Mouse (Mus musculus): ENCODE results near the gene Ak8. TPM values are rescaled to one million over a fixed set of nuclear protein-coding genes. Genes with fewer than 3 reads are reported as not detected.

Gene Ak8
- polyA plus RNA-seq, 1 experiment, result 4.2 TPM

DNA sequence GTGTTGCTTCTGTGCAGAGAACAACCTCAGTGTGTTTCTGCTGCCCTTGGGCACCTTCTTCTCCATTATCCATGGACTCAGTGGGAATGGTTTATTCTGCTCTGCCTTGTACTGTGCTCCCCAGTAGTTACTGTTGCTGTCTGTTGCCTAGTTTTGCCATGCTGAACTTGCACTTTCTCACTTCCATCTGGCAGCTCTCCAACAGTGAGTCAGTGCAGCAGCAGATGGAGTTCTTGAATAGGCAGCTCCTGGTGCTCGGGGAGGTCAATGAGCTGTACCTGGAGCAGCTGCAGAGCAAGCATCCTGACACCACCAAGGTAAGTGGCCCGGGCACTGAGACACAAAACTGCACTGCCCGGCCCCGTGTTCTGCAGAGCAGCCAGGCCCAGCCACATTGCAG is 18.2 kb upstream of the Ak8 start:
- WGBS, result 72% methylated on average over 4 of the region's 4 CpGs
- Histone ChIP-seq H3K4me1 (ENCODE audit: control insufficient read depth, insufficient read depth, low read length) (no peaks in the 10 kb centered on the region), H3K4me3 (replicated peaks; ENCODE audit: extremely low read depth, low read depth, low read length) (no peak overlapping the region)
- DNase-seq, result no peak
- TF ChIP-seq CTCF (IDR thresholded peaks at IDR 0.05; ENCODE audit: insufficient read depth, low read length), result no peak
- no peak for TF ChIP-seq POLR2A (IDR thresholded peaks at IDR 0.05; ENCODE audit: borderline replicate concordance, extremely low read depth, low read depth, low read length)

DNA sequence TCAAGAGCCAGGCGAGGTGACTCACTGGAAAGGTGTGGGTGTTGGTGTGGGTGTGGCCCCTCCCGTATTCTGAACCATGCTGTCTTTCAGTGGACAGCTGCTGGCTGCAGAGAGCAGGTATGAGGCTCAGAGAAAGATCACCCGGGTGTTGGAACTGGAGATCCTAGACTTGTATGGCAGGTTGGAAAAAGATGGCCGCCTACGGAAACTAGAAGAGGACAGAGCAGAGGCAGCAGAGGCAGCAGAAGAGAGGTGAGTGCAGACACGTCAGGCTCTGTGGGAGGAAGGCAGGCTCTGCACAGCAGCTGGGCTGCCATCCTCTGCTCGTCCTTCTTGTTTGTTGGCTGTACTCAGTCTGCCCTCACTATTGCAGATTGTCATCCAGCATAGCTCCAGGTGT is 14.1 kb upstream of the Ak8 start:
- TF ChIP-seq POLR2A (IDR thresholded peaks at IDR 0.05; ENCODE audit: borderline replicate concordance, extremely low read depth, low read depth, low read length) (no peak), CTCF (IDR thresholded peaks at IDR 0.05; ENCODE audit: insufficient read depth, low read length) (no peak)
- H3K4me1 ChIP-seq (ENCODE audit: control insufficient read depth, insufficient read depth, low read length), result no peaks in the 10 kb centered on the region
- no peak overlapping the region for H3K4me3 ChIP-seq (replicated peaks; ENCODE audit: extremely low read depth, low read depth, low read length)
- no peak for DNase-seq
- WGBS, result 78% methylated on average over 7 of the region's 7 CpGs

DNA sequence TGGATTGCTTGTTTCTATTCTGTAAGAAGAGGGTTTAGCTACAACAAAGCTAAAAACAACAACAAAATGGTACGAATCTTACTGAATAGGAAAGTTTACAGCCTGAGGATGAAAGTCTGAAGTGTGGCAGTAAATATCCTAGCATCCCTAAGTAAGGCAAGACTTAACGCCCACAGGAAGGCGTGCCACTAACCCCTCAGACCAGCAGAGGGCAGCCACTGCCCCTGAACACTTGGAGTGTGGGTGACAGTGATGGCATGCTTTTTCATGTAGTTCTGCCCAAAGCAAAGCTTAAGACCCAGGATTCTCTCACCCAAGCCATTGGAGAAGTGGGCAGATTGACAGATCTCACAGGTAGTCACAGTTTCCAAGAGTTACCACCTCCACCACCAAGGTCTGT is 11.5 kb upstream of the Ak8 start:
- peak; percentile 67 for TF ChIP-seq CTCF (IDR thresholded peaks at IDR 0.05; ENCODE audit: insufficient read depth, low read length)
- TF ChIP-seq POLR2A (IDR thresholded peaks at IDR 0.05; ENCODE audit: borderline replicate concordance, extremely low read depth, low read depth, low read length), result no peak
- peak; percentile 12 for DNase-seq
- no peak overlapping the region for H3K4me3 ChIP-seq (replicated peaks; ENCODE audit: extremely low read depth, low read depth, low read length)

DNA sequence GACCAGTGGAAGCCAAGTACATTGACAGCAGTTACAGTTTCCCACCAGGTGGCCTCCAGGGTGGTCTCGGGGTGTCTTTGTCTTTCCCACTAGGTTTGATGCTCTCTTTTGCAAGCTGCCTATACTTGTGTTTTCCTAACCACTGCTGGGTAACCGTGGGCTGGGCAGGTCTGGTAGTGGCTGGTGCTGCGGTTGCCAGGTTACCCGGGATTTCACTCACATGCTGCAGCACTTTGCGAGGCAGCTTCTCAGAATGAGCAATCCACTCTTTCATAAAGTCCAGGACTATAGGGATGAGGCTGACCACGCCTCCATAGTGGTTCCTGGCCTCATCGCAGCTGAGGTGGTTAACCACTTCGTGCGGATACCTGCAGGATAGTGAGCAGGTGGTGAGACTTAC is 7.3 kb upstream of the Ak8 start:
- no peak for TF ChIP-seq POLR2A (IDR thresholded peaks at IDR 0.05; ENCODE audit: borderline replicate concordance, extremely low read depth, low read depth, low read length)
- no peak for TF ChIP-seq CTCF (IDR thresholded peaks at IDR 0.05; ENCODE audit: insufficient read depth, low read length)
- Histone ChIP-seq H3K4me3 (replicated peaks; ENCODE audit: extremely low read depth, low read depth, low read length) (no peak overlapping the region), H3K4me1 (ENCODE audit: control insufficient read depth, insufficient read depth, low read length) (no peaks in the 10 kb centered on the region)
- no peak for DNase-seq
- WGBS, result 73% methylated on average over 9 of the region's 9 CpGs

More for the DNA sequence above, 11.5 kb upstream of the Ak8 start:
- H3K4me1 ChIP-seq (ENCODE audit: control insufficient read depth, insufficient read depth, low read length), result no peaks in the 10 kb centered on the region
- 52% methylated on average over 3 of the region's 3 CpGs for WGBS

DNA sequence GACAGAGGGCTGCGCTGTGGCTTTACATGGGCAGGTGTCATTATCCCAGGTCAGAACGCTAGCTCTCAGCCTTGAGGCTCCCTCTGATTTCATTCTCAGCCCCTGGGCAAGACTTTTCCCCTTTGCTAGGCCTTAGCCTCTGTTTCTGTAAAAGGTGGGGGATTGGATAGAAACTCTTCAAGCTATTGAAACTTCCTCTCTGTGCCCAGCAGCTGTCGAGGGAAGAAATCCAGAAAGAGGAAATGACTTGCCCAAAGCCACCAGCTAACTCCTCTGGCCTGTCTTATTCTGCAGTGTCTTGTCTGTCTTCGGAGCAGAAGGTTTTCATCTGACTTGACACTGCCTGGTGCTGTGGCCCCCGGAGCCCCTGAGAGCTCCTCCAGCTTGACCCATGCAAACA is 1.4 kb upstream of the Ak8 start:
- WGBS, result 69% methylated on average over 5 of the region's 5 CpGs
- peaks cover 3% of the 10 kb centered on the region; the same call in 1 of the 2 replicates for H3K4me1 ChIP-seq (ENCODE audit: control insufficient read depth, insufficient read depth, low read length)
- peak; percentile 7 for DNase-seq
- TF ChIP-seq CTCF (IDR thresholded peaks at IDR 0.05; ENCODE audit: insufficient read depth, low read length) (no peak), POLR2A (IDR thresholded peaks at IDR 0.05; ENCODE audit: borderline replicate concordance, extremely low read depth, low read depth, low read length) (no peak)
- no peak overlapping the region for H3K4me3 ChIP-seq (replicated peaks; ENCODE audit: extremely low read depth, low read depth, low read length)

DNA sequence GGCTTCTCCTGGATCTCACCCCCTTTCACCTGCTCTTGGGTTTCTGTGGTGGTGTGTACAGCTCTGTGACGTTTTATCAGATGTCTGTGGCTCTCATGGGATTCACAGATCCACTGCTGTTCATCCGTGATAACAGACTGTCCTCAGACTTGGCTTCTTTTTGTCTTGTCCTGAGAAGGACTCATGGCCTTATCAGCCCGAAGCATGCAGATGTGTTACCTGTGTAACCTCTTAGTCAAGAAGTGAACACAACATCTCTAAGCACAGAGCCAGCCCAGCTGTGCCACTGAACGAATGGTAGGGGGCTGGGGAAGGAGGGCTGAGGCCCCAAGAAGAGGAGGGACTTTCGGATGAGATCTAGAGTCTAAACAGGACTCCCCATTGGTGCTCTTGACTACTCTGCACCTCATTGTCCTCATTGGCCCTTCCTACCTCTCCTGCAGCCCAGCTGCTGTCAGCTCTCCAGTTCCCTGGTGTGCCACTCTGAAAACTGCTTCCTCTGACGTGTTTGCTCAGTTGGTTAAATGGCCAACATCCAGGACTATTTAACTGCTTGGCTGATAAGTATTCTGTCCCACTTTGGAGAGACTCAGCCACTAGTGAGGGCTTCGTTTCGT is 1.8 kb downstream of the Ak8 start:
- no peak for DNase-seq
- Histone ChIP-seq H3K4me1 (ENCODE audit: control insufficient read depth, insufficient read depth, low read length) (peaks cover 3% of the 10 kb centered on the region; the same call in 1 of the 2 replicates), H3K4me3 (replicated peaks; ENCODE audit: extremely low read depth, low read depth, low read length) (no peak overlapping the region)
- TF ChIP-seq CTCF (IDR thresholded peaks at IDR 0.05; ENCODE audit: insufficient read depth, low read length), result no peak
- no peak for TF ChIP-seq POLR2A (IDR thresholded peaks at IDR 0.05; ENCODE audit: borderline replicate concordance, extremely low read depth, low read depth, low read length)
- 65% methylated on average over 8 of the region's 8 CpGs for WGBS

DNA sequence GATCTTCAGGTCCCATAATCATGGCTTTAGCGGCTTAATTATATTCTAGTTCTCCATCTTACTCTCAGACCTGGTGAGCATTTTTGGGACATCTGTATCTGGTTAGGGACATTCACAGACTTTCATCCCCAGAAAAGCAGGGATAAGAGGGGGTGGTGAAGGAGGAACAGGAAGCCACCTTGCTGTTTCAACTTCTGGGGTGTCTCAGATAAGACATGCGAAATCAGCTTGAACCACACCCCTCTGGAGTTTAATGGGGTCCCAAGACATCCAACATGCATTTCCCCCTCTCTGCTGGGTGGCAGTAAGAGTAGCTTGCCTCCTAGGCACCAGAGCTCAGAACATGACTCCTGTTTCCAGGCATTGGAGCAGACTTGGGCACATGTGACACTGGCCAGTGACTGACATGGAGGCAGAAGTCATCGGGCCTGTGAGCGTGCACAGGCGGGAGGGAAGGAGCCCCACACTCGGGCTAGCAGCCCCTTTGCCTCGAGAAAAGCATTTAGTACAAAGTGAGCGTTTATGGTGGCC is 6.2 kb downstream of the Ak8 start:
- WGBS, result 67% methylated on average over 8 of the region's 8 CpGs
- no peak for TF ChIP-seq CTCF (IDR thresholded peaks at IDR 0.05; ENCODE audit: insufficient read depth, low read length)
- TF ChIP-seq POLR2A (IDR thresholded peaks at IDR 0.05; ENCODE audit: borderline replicate concordance, extremely low read depth, low read depth, low read length), result no peak
- Histone ChIP-seq H3K4me1 (ENCODE audit: control insufficient read depth, insufficient read depth, low read length) (no peaks in the 10 kb centered on the region), H3K4me3 (replicated peaks; ENCODE audit: extremely low read depth, low read depth, low read length) (no peak overlapping the region)
- DNase-seq, result no peak

DNA sequence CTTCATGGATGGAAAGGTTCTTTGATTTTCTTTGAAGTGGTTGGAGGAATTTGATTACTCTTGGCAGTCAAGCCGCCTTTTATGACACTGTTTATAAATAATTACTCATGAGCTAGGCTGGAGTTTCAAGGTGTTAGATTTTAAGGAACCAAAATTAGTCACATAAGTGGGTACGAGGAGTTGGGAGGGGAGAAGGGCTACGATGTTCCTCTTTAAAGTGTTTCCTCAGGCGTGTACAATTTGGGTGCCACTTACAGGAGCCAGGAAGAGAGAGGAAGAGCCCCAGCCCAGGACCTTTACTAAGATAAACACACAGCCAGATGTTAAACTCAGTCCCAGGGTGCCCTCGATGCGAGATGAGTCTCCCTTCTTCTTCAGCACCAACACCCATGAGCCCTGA is 6.8 kb downstream of the Ak8 start:
- no peak for DNase-seq
- TF ChIP-seq CTCF (IDR thresholded peaks at IDR 0.05; ENCODE audit: insufficient read depth, low read length), result no peak
- no peak for TF ChIP-seq POLR2A (IDR thresholded peaks at IDR 0.05; ENCODE audit: borderline replicate concordance, extremely low read depth, low read depth, low read length)
- 34% methylated on average over 6 of the region's 6 CpGs for WGBS
- Histone ChIP-seq H3K4me1 (ENCODE audit: control insufficient read depth, insufficient read depth, low read length) (no peaks in the 10 kb centered on the region), H3K4me3 (replicated peaks; ENCODE audit: extremely low read depth, low read depth, low read length) (no peak overlapping the region)

DNA sequence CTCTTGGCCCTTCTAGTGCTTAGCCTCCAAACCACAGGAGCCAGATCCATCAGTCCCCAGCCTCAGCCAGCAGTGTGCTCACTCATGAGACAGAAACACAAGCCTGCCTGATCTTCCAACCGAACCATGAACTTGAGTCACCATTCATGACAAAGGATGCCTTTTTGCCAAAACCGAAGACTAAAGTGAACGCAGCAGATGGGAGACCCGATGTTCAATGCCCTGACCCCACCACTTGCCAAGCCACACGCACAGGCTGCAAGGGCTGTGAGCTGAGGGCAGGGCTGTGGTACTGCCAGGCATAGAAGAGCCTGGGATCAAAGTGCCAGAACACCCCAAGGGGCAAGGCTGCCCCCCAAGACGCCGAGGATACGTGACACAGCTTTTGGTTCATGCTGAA is 13.1 kb downstream of the Ak8 start:
- no peak for DNase-seq
- H3K4me3 ChIP-seq (replicated peaks; ENCODE audit: extremely low read depth, low read depth, low read length), result no peak overlapping the region
- TF ChIP-seq CTCF (IDR thresholded peaks at IDR 0.05; ENCODE audit: insufficient read depth, low read length) (no peak), POLR2A (IDR thresholded peaks at IDR 0.05; ENCODE audit: borderline replicate concordance, extremely low read depth, low read depth, low read length) (no peak)
- H3K4me1 ChIP-seq (ENCODE audit: control insufficient read depth, insufficient read depth, low read length), result no peaks in the 10 kb centered on the region
- WGBS, result 85% methylated on average over 8 of the region's 8 CpGs

DNA sequence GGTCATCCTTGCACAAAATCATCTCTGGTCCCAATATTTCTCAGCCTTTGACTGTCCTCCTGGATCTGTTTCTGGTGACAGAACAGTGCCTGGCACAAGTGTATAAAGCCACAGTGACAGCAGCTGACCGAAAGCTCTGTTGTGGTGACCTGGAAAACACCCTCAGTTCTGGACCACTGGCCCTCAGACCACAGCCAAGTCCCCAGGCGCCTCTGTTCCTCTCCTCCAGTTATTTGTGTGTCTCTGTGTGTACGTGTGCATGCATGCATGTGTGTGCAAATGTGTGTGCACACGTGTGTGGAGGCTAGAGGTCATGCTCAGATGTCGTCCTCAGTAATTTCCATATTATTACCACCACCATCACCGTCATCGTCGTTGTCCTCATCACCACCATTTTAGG is 22.5 kb downstream of the Ak8 start:
- H3K4me1 ChIP-seq (ENCODE audit: control insufficient read depth, insufficient read depth, low read length), result no peaks in the 10 kb centered on the region; the same call in 1 of the 2 replicates
- TF ChIP-seq CTCF (IDR thresholded peaks at IDR 0.05; ENCODE audit: insufficient read depth, low read length), result no peak
- TF ChIP-seq POLR2A (IDR thresholded peaks at IDR 0.05; ENCODE audit: borderline replicate concordance, extremely low read depth, low read depth, low read length), result no peak
- DNase-seq, result no peak
- WGBS, result 87% methylated on average over 8 of the region's 8 CpGs
- H3K4me3 ChIP-seq (replicated peaks; ENCODE audit: extremely low read depth, low read depth, low read length), result no peak overlapping the region
